Mouse (Mus musculus) cerebellum, adult 2 months (tissue): ENCODE results near the gene Col15a1.

Experiments used
- CTCF ChIP-seq: fragments of 200-500 bp; IDR thresholded peaks from 2 replicates; pipeline ENCODE4 v1.5.1; 2011; ENCODE audit warnings: low read depth, mild to moderate bottlenecking, control low read depth, low read length, moderate library complexity, borderline replicate concordance; ENCODE audit not compliant: insufficient read depth
- POLR2A ChIP-seq: fragments of 200-500 bp; IDR thresholded peaks from 2 replicates; pipeline ENCODE4 v1.6.1; 2011; ENCODE audit warnings: low read length, control low read depth, borderline replicate concordance; ENCODE audit not compliant: insufficient read depth

- no peak for TF ChIP-seq CTCF
- no peak for TF ChIP-seq POLR2A
Measured at GRCm38 (mm10) chr4:47258201-47258600, 50.2 kb downstream of the Col15a1 start.
